Mouse (Mus musculus) forebrain, embryonic 16.5 days (tissue): ENCODE data around the gene Ptrh2. TPM values are rescaled to one million over a fixed set of nuclear protein-coding genes. Genes with fewer than 3 reads are reported as not detected.

Experiments used
- ATAC-seq: fragments of 200-750 bp; cut with Nextera tagmentation; 2 replicates; pipeline ENCODE4 v1.8.0; 2017; ENCODE audit warnings: mild to moderate bottlenecking, moderate library complexity
- H3K27ac ChIP-seq: fragments of 300-500 bp; sonication (generic); 2 replicates; pipeline ENCODE4 v1.5.1; 2014; ENCODE audit warnings: low read length, control low read depth
- H3K27me3 ChIP-seq: fragments of 300-500 bp; sonication (generic); replicated peaks from 2 replicates; pipeline ENCODE4 v1.6.1; 2014; ENCODE audit warnings: low read length; ENCODE audit not compliant: control insufficient read depth, insufficient read depth
- H3K36me3 ChIP-seq: fragments of 300-500 bp; sonication (generic); 2 replicates; pipeline ENCODE4 v1.6.1; 2014; ENCODE audit not compliant: control insufficient read depth, insufficient read depth
- H3K4me1 ChIP-seq: fragments of 300-500 bp; sonication (generic); replicated peaks from 2 replicates; pipeline ENCODE4 v1.6.1; 2014; ENCODE audit warnings: low read length; ENCODE audit not compliant: control insufficient read depth, insufficient read depth
- H3K4me2 ChIP-seq: fragments of 300-500 bp; sonication (generic); 2 replicates; pipeline ENCODE4 v1.6.1; 2014; ENCODE audit warnings: mild to moderate bottlenecking, low read length, control low read depth
- H3K4me3 ChIP-seq: fragments of 300-500 bp; sonication (generic); replicated peaks from 2 replicates; pipeline ENCODE4 v1.5.1; 2014; ENCODE audit warnings: mild to moderate bottlenecking, low read length, control low read depth
- H3K9ac ChIP-seq: fragments of 300-500 bp; sonication (generic); replicated peaks from 2 replicates; pipeline ENCODE4 v1.6.1; 2014; ENCODE audit warnings: low read depth, low read length, control low read depth
- H3K9me3 ChIP-seq: fragments of 300-500 bp; sonication (generic); 2 replicates; pipeline ENCODE4 v1.6.1; 2016; ENCODE audit warnings: low read length; ENCODE audit not compliant: control insufficient read depth
- WGBS: fragments of 180-500 bp; shearing (Covaris S2); extraction: QIAGEN DNeasy Blood & Tissue Kit; methylation state at CpG from one replicate; pipeline ENCODE4 v1.1.7; 2014; 5-methylcytosine and 5-hydroxymethylcytosine counted together
- polyA plus RNA-seq: library from polyadenylated mRNA; unstranded; fragments of >200 nt; fragmentation: Nextera tagmentation; extraction: Ambion mirVana; gene quantifications from 2 replicates; pipeline ENCODE4 v1.2.1, GENCODE M21; 2015

Gene Ptrh2
- polyA plus RNA-seq, 1 experiment from 2014 or later: 37.2 TPM

DNA sequence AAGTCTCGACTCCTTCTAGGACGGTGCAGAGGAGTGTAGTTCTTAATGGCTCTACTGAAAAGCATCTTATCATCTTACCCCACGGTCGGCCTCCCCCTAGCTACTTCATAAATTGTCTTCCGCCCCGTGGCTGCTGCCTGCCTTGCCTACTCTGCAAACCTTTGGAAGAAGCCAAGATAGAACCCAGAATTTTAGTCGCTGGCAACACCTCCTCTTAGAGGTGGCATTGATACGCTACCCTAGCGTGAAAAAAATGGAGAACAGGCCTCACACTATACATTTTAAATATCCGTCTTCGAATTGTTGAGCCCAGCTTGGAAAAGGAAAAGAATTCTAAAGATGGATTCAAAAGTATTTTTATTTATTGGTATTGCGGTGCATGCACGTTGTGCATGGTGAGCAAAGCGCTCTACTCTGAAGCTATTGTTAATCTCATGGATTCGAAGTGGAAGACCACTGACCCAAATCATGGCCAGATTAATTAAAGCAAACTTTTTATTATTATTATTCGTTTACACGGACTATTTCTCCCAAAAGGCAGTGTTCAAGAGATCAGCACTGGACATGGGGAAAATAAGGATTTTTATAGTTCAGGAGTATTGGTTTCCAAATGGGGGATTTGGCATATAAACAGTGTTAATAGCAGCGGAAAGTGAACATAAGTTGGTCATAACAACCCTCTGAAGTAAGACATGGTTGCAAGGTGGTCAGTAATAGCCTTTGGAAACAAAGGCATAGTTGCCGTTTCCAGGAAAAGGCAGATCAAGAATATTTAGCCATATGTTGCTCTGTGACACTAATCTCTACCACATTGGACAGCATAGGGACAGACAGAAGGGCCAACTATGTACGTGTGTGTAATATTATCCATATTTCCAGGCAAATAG lies 584 bp downstream of the Ptrh2 start:
- no peak for ATAC-seq
- peak overlapping the region; percentile 79 for H3K27ac ChIP-seq
- H3K4me3 ChIP-seq: peak overlapping the region; percentile 63
- WGBS: 7% methylated on average over 20 of the region's 20 CpGs
- H3K9me3 ChIP-seq: no peaks in the 10 kb centered on the region
- H3K4me1 ChIP-seq: peaks cover 30% of the 10 kb centered on the region
- H3K27me3 ChIP-seq: no peaks in the 10 kb centered on the region
- no peaks in the 10 kb centered on the region for H3K36me3 ChIP-seq
- peak overlapping the region; percentile 73 for H3K4me2 ChIP-seq
- H3K9ac ChIP-seq: peak overlapping the region; percentile 72

- H3K36me3 ChIP-seq: no peaks in the 10 kb centered on the region
- no peaks in the 10 kb centered on the region for H3K27me3 ChIP-seq
- H3K9me3 ChIP-seq: no peaks in the 10 kb centered on the region
- WGBS: 97% methylated on average over 1 of the region's 1 CpGs
- no peak for ATAC-seq
- H3K9ac ChIP-seq: no peak overlapping the region
- no peak overlapping the region for H3K27ac ChIP-seq
- peaks cover 30% of the 10 kb centered on the region for H3K4me1 ChIP-seq
- peak overlapping the region; percentile 73 for H3K4me2 ChIP-seq
- H3K4me3 ChIP-seq: no peak overlapping the region
Measured at GRCm38 (mm10) chr11:86685366-86685765, 1.6 kb downstream of the Ptrh2 start.

GRCm38 (mm10) chr11:86690383-86690782 lies 6.6 kb downstream of the Ptrh2 start:
- Histone ChIP-seq H3K36me3 (peaks cover 12% of the 10 kb centered on the region), H3K9me3 (no peaks in the 10 kb centered on the region), H3K9ac (no peak overlapping the region), H3K4me1 (peaks cover 7% of the 10 kb centered on the region), H3K4me3 (no peak overlapping the region), H3K4me2 (no peak overlapping the region), H3K27ac (no peak overlapping the region), H3K27me3 (no peaks in the 10 kb centered on the region)
- 93% methylated on average over 3 of the region's 3 CpGs for WGBS
- no peak for ATAC-seq

DNA sequence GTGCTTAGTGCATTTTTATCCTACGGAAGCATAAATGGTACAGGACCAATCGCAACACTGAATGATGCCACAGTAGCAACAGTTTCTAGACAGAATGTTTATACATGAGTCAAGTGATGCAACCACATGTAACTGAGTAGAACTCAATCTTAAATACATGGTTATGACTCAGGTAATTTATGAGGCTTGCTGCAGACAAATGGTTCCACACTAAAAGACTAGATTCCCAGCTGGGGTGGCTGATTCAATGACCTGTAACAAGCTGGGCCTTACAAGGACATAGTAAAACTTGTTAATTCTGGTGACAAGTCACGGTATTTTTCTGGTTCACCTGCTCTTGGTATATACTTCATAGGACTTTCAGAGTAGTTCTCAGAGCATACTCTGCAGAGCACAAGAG lies 7.7 kb downstream of the Ptrh2 start:
- Histone ChIP-seq H3K27me3 (no peaks in the 10 kb centered on the region), H3K4me1 (peaks cover 3% of the 10 kb centered on the region; the same call in 1 of the 2 replicates), H3K9me3 (no peaks in the 10 kb centered on the region), H3K27ac (no peak overlapping the region), H3K36me3 (peaks cover 12% of the 10 kb centered on the region), H3K4me3 (no peak overlapping the region), H3K4me2 (no peak overlapping the region), H3K9ac (no peak overlapping the region)
- ATAC-seq: no peak
- 92% methylated on average over 3 of the region's 3 CpGs for whole genome bisulfite sequencing

DNA sequence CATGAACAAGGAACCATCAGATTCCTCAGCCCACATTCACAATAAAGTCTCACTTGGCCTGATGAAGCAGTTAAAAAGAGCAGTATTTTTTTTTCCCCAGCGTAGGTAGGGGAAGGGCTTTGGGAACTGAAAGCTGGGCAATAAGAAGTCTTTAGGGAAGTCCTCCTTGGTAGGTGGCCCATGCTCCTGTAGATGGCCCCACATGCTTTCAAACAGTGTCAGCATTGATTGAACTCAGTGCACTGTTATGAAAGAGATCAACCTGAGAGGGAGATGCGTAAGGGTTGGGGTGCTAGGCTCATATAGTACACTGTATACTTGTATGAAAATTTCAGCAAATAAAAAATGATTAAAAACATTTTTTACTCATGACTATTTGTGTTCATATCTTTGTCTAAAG lies 8.2 kb downstream of the Ptrh2 start:
- Histone ChIP-seq H3K36me3 (peaks cover 12% of the 10 kb centered on the region), H3K9ac (no peak overlapping the region), H3K4me3 (no peak overlapping the region), H3K27ac (no peak overlapping the region), H3K4me2 (no peak overlapping the region), H3K27me3 (no peaks in the 10 kb centered on the region), H3K9me3 (no peaks in the 10 kb centered on the region), H3K4me1 (peaks cover 2% of the 10 kb centered on the region; the same call in 1 of the 2 replicates)
- ATAC-seq: no peak
- WGBS: 87% methylated on average over 2 of the region's 2 CpGs

GRCm38 (mm10) chr11:86692546-86692945 lies 8.8 kb downstream of the Ptrh2 start:
- no peak overlapping the region for H3K27ac ChIP-seq
- H3K27me3 ChIP-seq: no peaks in the 10 kb centered on the region
- H3K4me1 ChIP-seq: no peaks in the 10 kb centered on the region
- no peak overlapping the region for H3K4me2 ChIP-seq
- H3K9ac ChIP-seq: no peak overlapping the region
- ATAC-seq: no peak
- 97% methylated on average over 2 of the region's 2 CpGs for WGBS
- H3K4me3 ChIP-seq: no peak overlapping the region
- H3K36me3 ChIP-seq: peaks cover 12% of the 10 kb centered on the region
- no peaks in the 10 kb centered on the region for H3K9me3 ChIP-seq

- H3K4me1 ChIP-seq: no peaks in the 10 kb centered on the region
- WGBS: 68% methylated on average over 4 of the region's 4 CpGs
Measured at GRCm38 (mm10) chr11:86695461-86695860, 11.7 kb downstream of the Ptrh2 start.

DNA sequence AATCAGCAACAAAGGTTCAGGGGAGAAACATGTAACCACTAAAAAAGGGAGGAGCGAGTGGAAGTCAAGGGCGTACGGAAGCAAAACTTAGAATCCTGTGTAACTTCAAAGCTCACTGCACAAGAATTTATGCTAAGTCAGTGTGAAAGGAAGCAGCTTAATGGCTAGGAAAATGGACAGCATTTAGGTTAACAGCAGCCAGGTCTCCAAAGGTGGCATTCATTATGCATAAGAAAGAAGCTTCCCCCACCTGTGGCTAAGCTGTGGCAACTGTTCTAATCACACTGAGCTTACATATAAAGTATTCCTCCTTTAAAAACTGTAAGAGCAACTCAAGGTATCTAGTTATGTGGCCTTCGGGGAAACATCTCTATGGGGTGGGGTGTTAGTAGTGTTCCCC lies 17.4 kb downstream of the Ptrh2 start:
- H3K27me3 ChIP-seq: no peaks in the 10 kb centered on the region
- no peaks in the 10 kb centered on the region for H3K4me1 ChIP-seq
- H3K9ac ChIP-seq: no peak overlapping the region
- H3K27ac ChIP-seq: no peak overlapping the region
- H3K4me3 ChIP-seq: no peak overlapping the region
- 94% methylated on average over 4 of the region's 4 CpGs for WGBS
- no peak for ATAC-seq
- no peak overlapping the region for H3K4me2 ChIP-seq
- H3K36me3 ChIP-seq: peaks cover 50% of the 10 kb centered on the region
- H3K9me3 ChIP-seq: no peaks in the 10 kb centered on the region

More at GRCm38 (mm10) chr11:86695461-86695860, 11.7 kb downstream of the Ptrh2 start:
- Histone ChIP-seq H3K4me2 (no peak overlapping the region), H3K27me3 (no peaks in the 10 kb centered on the region), H3K36me3 (peaks cover 17% of the 10 kb centered on the region), H3K27ac (no peak overlapping the region), H3K4me3 (no peak overlapping the region), H3K9me3 (no peaks in the 10 kb centered on the region), H3K9ac (no peak overlapping the region)
- no peak for ATAC-seq

- peaks cover 26% of the 10 kb centered on the region for H3K36me3 ChIP-seq
- no peak overlapping the region for H3K27ac ChIP-seq
- H3K4me3 ChIP-seq: no peak overlapping the region
Measured at GRCm38 (mm10) chr11:86714606-86715005, 30.8 kb downstream of the Ptrh2 start.

More at GRCm38 (mm10) chr11:86714606-86715005, 30.8 kb downstream of the Ptrh2 start:
- Histone ChIP-seq H3K4me1 (no peaks in the 10 kb centered on the region), H3K9me3 (no peaks in the 10 kb centered on the region), H3K4me2 (no peak overlapping the region), H3K27me3 (no peaks in the 10 kb centered on the region), H3K9ac (no peak overlapping the region)
- ATAC-seq: no peak
